Mouse (Mus musculus) lung, adult 2 months (tissue): ENCODE measurements at regions not wholly inside any gene's neighbourhood (a gene's known extent, or its start where the extent isn't known, plus 50 kb on each side); places are given as distances from the start of the nearest gene placed in this dataset.

Source experiments
- DNase-seq: peaks from one replicate; pipeline ENCODE4 v3.0.0; 2022
- H3K4me1 ChIP-seq: fragments of 200-500 bp; 2 replicates; pipeline ENCODE4 v1.6.1; 2011; ENCODE audit warnings: low read length; ENCODE audit not compliant: control insufficient read depth, insufficient read depth
- H3K4me3 ChIP-seq: fragments of 200-500 bp; replicated peaks from 2 replicates; pipeline ENCODE3; 2011; ENCODE audit warnings: low read depth, mild to moderate bottlenecking, control low read depth, low read length; ENCODE audit errors: extremely low read depth
- CTCF ChIP-seq: fragments of 200-500 bp; IDR thresholded peaks from 2 replicates; pipeline ENCODE4 v1.5.1; 2011; ENCODE audit warnings: mild to moderate bottlenecking, low read length, control low read depth; ENCODE audit not compliant: insufficient read depth
- POLR2A ChIP-seq: fragments of 200-500 bp; IDR thresholded peaks from 2 replicates; pipeline ENCODE4 v1.6.1; 2011; ENCODE audit warnings: low read depth, mild to moderate bottlenecking, control low read depth, low read length, borderline replicate concordance; ENCODE audit errors: extremely low read depth
- WGBS: fragments of 180-500 bp; shearing (Covaris S2); methylation state at CpG from one replicate; pipeline ENCODE4 v1.1.7; 2018; 5-methylcytosine and 5-hydroxymethylcytosine counted together

DNA sequence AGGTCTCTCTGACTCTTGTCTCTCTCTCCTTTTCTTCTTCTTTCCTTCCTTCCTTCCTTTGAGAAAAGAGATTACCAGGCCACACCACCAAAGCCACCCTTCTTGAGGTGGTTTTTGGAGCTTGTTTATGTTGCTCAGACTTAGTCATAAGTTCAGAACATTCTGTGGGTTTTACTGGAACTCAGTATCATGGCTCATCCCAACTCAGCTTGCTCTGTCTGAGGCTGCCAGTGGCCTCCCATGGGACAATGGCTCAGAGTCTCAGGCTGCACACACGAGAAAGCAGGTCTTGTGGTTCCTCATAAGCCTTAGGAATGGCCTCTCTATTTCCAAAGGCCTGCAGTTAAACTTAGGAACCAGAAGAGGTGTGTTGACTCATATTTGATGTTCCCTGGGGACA lies 1146.4 kb downstream of the Gsdmc2 start:
- Histone ChIP-seq H3K4me3 (no peak overlapping the region), H3K4me1 (no peaks in the 10 kb centered on the region)
- no peak for DNase-seq
- TF ChIP-seq POLR2A (no peak), CTCF (no peak)
- 50% methylated on average over 1 of the region's 1 CpGs for WGBS

DNA sequence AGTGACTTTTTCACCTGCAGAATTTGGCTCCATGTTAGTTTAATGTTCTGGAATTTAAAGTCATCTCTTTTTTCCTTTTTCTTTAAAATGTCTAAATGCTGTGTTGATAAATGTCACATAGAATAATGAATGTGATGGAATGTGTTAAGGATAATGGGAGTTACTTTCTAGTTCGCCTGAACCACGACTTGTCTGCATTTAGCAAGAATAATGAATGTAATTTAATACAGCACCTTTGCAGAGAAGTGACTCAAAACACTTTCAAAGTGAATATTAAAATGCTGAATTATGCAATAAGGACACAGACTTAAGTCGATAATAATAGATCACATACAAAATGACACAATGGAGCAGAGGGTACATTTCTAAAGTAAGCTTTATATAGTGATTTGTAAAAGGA lies 1150.2 kb downstream of the Gsdmc2 start:
- Histone ChIP-seq H3K4me3 (no peak overlapping the region), H3K4me1 (no peaks in the 10 kb centered on the region)
- WGBS = 68% methylated on average over 3 of the region's 3 CpGs
- no peak for TF ChIP-seq CTCF
- no peak for TF ChIP-seq POLR2A
- no peak for DNase-seq

DNA sequence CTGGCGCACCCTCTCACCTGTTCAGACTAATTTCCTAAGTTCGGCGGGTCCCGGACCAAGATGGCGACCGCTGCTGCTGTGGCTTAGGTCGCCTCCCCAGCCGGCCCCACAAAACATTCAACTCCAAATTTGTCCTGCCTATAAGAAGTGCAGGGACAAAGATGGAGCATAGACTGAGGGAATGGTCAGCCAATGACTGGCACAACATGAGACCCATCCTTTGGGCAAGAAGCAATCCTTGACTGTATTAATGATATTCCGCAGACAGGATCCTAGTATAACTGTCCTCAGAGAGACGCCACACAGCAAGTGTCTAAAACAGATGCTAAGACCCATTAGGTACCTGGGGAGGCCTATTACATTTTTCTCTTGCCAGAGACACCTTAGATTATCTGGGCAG lies 1151.3 kb downstream of the Gsdmc2 start:
- H3K4me1 ChIP-seq = no peaks in the 10 kb centered on the region
- TF ChIP-seq CTCF (no peak), POLR2A (no peak)
- DNase-seq = no peak
- WGBS = 95% methylated on average over 9 of the region's 10 CpGs
- no peak overlapping the region for H3K4me3 ChIP-seq

DNA sequence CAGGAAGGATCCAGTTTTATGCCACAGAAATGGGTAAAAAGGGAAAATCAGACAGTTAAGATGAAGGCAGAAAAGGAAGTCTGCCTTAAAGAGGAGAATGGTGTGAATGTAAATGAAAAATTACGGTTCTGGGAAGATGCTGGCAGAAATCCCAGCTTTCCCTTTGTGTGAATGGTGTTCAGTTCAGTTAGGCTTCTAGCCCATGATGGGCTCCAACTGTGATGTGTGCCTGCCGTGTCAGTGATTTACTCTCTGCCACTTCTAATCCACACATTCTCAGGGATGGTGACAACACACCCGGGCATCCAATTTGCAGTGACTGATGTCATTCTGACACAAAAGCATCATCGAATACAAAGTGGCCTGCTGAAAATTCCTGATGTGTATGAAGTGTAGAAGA lies 1171.6 kb downstream of the Gsdmc2 start:
- no peak for DNase-seq
- TF ChIP-seq POLR2A = no peak
- TF ChIP-seq CTCF = no peak
- WGBS = 61% methylated on average over 4 of the region's 4 CpGs
- Histone ChIP-seq H3K4me1 (no peaks in the 10 kb centered on the region), H3K4me3 (no peak overlapping the region)

DNA sequence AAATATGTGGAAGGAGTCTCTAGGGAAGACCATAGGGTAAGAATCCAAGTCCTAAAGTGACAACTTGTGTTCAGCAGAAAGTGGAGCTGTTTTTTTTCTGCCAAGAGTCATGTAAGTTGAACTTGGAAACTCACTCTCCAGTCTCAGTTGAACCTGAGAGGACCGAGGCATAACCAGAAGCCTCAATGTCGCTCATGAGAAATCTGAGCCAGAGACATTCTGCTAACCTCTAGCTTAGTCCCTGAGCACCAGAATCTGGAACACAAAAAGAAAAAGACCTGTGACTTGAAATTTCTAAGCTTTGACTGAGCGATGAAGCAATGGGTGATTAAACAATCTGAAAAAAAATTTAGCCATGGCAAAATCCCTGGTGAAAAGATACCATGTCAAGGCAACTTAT lies 1175.0 kb downstream of the Gsdmc2 start:
- TF ChIP-seq CTCF = no peak
- TF ChIP-seq POLR2A = no peak
- H3K4me1 ChIP-seq = no peaks in the 10 kb centered on the region
- WGBS = 90% methylated on average over 3 of the region's 3 CpGs
- no peak for DNase-seq
- H3K4me3 ChIP-seq = no peak overlapping the region

DNA sequence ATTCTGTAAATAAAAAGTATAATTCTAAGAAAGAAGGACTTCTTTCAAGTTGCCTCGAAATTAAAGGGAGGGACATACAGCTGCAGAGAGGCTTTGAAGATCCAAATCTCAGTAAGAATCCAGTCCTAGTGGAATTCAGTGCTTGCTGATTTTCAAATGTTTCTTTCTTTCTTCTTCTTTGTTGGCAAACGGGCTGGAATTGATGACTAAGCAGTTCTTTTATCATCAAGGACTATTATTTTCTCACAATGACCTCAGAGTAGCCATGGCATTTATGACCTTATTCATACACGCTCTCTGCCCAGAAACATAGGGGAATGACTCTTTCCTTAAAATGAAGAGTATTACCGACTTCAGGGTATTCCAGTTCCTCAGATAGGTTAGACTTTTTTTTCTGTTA lies 1185.9 kb downstream of the Gsdmc2 start:
- no peak for DNase-seq
- H3K4me3 ChIP-seq = no peak overlapping the region
- TF ChIP-seq POLR2A = no peak
- no peak for TF ChIP-seq CTCF
- H3K4me1 ChIP-seq = no peaks in the 10 kb centered on the region
- WGBS = 69% methylated on average over 4 of the region's 4 CpGs

DNA sequence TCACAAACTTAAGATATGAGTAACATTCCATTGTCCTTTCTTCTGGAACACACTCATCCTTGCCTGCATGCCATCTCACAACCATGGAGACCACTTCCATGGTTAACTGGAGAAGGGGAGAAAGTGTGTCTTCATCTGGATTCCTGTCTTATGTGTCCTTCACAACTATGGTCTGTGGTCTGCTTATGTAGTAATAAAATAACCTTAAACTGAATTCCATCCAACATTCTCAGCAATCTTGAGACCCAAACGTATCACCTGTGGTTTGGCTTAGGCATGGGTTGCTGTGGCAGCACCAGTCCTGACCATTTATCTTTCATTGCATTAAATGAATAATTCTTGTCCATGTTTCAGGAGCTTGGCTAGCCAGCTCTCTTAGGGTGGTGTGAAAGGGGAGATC lies 1186.3 kb downstream of the Gsdmc2 start:
- 82% methylated on average over 1 of the region's 1 CpGs for WGBS
- TF ChIP-seq CTCF (no peak), POLR2A (no peak)

DNA sequence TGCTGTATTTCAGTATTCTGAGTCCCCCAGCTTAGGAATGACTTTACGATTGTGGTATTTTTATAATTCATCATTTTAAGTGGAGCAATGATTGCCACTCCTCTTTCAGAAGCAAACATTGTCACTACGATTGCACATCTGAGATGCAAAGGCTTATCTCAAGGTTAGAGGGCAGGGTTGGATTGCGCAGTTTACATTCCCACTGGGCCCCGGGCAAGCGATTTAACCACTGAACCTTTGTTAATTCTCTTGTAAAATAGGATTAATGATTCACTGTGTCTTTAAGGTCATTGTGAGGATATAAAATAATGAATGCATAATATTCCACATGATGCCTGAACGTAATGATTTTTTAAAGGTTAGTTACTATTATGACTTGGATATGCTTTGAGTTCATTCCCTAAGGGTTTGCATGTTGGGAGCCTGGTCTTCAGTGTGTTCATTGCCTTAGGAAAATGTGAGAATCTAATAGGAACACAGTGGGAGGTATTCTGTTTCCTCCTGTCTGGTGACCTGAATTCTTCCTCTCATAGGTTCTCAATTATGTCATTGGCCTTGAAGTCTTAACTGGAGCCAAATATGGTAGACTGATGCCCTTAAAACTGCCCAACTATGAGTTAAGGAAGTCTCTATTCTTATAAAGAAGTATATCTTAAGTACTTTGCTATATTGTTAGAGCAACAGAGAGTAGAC lies 1198.4 kb downstream of the Gsdmc2 start:
- no peak for DNase-seq
- 66% methylated on average over 6 of the region's 6 CpGs for WGBS
- no peak for TF ChIP-seq CTCF
- TF ChIP-seq POLR2A = no peak
- no peaks in the 10 kb centered on the region for H3K4me1 ChIP-seq
- H3K4me3 ChIP-seq = no peak overlapping the region

More for the DNA sequence above, 1186.3 kb downstream of the Gsdmc2 start:
- DNase-seq = no peak
- H3K4me1 ChIP-seq = no peaks in the 10 kb centered on the region
- no peak overlapping the region for H3K4me3 ChIP-seq

DNA sequence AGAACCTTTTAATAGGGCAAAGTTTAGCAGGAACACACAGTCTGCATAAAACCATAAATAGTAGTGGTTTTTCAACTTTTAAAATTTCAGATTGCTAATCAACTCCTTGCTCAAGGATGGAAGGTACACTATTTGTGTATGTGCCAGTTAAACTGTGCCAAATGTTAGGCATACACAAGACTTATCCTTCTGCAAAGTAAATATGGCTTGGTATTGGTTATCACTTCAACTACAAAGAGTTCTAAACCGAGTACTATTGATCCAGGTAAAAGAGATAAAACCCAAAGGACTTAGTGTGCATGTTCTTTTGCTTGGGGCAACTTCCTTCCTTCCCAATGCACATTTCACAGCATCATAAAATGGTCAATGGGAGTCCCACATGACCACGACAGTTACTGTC lies 1200.2 kb downstream of the Gsdmc2 start:
- WGBS = 60% methylated on average over 2 of the region's 2 CpGs
- no peak for TF ChIP-seq POLR2A
- no peak for TF ChIP-seq CTCF
- no peak for DNase-seq
- no peaks in the 10 kb centered on the region for H3K4me1 ChIP-seq
- H3K4me3 ChIP-seq = no peak overlapping the region

DNA sequence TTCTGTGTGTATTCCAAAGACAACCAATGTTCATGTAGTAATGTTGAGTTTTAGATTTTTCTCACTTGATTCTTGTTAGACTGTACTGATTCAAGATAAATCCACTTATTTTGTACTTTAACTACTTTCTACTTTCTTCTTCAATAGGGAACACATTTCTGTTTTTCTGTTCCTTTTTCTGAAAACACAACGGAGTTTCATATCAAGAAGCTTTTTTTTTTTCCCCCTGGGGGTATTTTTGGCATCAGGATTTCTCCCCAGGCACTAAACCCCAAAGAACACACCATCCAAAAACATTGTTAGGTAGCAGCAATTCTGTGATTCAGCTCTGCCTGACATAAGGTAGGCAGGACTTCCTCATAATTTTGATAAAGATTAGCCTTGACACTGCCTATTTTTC lies 1200.7 kb downstream of the Gsdmc2 start:
- no peak for TF ChIP-seq CTCF
- TF ChIP-seq POLR2A = no peak
- Histone ChIP-seq H3K4me3 (no peak overlapping the region), H3K4me1 (no peaks in the 10 kb centered on the region)
- DNase-seq = no peak
- 56% methylated on average over 1 of the region's 1 CpGs for WGBS
